Mouse (Mus musculus) fibroblast of lung, adult 2 months (primary cell): Measurements from ENCODE around the gene Edem1.

Experiments used
- DNase-seq: peaks from one replicate; pipeline ENCODE4 v3.0.0-alpha.2; 2011; ENCODE audit warnings: low read depth

Edem1 gene

DNA sequence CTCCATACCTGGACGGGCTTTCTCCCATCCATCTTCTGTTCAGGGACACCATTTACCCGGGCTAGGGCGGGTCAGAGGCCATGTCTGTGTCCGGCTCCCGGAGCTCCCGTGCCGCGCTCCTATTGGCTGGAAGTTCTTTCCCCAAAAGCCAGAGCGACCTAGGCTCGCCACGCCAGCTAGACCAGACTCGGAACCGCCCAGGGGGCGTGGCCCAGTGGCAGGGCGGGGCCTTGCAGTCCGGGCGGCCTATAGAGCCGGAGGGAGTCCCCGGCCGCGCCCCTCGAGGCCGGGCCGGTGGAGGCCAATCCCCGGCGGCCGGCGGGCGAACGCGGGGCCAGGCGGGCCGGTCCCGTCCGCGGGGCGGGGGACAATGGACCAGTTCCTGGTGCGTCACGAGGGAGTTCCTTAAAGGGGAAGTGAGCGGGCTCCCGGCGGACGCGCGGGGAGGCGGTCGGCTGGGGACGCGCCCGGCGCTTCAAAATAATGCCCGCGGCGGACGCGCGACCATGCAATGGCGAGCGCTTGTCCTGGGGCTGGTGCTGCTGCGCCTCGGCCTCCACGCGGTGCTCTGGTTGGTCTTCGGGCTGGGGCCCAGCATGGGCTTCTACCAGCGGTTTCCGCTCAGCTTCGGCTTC, at the start of gene Edem1:
Gene Edem1, plus strand, starts transcription at position 408 of the 635 bp plus-strand sequence.
- peak; percentile 97 for DNase-seq

DNA sequence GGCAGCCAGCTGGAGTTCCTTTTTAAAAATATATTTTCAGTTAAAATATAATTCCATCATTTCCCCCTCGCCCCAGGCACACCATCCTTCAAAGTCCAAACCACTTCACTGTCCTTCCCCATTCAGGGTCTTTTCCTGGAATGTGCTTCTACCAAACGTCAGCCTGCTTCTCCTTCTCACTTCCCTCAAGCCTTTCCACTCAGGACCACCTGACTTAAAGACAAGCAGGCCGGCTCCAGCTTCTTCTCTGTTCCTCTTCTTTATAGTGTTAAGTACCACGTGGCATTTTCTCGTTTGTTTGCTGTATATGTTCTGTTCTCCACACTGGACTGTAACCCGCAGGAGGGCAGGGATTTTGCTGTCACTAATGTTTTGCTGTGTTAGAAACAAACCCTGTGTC, 46.6 kb upstream of the Edem1 start:
- no peak for DNase-seq

DNA sequence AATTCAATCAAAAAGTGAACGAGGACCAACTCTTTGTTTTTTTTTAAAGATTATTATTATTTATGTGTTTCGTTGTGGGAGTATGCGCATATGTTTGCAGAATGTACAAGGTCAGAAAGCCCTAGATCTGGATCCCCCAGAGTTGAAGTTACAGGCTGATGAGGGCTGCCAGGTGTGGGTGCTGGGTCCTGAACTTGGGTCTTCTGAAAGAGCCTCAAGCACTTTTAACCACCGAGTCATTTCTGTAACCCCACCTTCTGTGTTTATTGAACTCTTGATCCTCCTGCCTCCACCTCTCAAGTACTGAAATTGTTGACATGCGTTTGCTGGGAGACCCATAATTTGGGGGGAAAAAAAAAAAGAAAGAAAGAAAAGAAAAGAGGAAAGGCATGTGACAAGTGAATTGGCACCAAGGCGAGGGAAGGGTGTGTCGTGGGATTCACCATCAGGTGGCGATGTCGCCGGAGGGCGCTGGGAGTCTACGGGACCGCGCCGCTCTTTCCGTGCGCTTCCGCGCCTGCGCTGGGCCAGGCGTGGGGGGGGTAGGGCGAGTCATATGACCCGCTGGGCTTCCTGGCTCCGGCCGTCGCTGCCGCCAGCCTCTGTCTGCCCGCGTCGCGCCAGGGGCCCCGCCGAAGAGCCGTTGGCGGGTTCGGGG, 45.8 kb upstream of the Edem1 start, which contains the start of gene Arl8b:
Gene Arl8b, plus strand, starts transcription at position 574 of the 658 bp plus-strand sequence.
- peak; percentile 82 for DNase-seq

DNA sequence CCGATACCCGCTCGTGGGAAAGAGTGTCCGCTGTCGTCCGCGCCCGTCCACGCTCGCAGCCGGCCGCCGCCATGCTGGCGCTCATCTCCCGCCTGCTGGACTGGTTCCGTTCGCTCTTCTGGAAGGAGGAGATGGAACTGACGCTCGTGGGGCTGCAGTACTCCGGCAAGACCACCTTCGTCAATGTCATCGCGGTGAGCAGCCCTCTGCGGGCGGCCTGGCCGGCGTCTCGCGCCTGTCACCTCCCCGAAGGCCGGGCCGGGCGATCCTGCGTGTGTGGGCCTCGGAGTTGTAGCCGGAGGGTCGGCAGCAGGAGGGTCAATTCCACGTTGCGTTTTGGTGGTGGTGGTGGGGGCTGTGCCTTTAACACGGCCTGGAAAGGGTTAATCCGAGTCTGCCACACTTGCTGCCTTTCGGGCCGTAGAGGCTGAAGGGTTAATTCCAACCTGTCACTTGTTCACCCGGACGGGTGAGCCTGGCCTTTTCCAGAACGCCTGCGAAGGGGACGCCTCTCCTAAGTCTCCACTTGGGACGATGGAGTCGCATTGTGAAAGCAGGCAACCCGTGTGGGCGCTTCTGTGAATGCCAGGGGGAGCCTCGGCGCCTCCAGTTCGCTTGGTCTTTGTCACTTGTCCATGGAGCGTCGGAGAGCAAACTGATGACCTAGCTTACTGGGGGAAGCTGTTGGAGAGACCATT, 45.1 kb upstream of the Edem1 start:
- no peak for DNase-seq

DNA sequence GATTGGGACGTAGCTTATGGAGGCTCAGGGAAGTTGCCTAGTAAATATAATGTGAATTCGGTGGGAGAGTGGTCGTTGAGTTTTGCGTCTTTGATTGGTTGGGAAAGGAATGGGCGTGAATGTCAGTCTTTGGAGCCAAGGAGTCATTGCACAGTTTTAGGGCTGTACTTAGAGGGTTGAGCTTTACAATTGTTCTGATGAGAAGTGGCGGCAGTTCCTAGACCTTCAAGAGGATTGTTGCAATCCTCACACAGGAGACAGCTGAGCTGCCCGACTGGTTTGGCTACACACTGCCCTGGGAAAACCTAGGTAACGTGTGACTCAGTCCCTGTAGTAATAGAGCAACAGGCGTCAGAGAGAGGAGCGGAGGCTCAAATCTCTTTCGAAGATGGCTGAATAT, 44.4 kb upstream of the Edem1 start:
- DNase-seq = no peak

DNA sequence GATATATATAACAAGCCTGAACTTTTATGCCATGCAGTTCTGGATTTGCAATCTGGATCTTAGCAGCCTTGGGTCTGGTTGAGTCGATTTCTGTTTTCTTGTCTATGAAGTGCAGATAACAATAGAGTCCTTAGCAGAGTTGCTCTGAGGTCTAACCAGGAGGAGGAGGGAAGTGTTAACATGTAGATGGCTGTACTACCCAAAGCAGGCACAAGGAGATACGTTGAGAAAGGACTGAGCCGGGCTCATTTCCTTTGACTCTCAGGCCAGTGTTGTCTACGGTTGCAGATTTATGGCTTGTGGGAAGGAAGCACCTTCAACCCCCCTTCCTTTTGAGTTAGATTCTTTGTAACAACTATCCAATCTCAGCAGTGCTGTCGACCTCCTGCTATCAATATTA, 43.6 kb upstream of the Edem1 start:
- no peak for DNase-seq

DNA sequence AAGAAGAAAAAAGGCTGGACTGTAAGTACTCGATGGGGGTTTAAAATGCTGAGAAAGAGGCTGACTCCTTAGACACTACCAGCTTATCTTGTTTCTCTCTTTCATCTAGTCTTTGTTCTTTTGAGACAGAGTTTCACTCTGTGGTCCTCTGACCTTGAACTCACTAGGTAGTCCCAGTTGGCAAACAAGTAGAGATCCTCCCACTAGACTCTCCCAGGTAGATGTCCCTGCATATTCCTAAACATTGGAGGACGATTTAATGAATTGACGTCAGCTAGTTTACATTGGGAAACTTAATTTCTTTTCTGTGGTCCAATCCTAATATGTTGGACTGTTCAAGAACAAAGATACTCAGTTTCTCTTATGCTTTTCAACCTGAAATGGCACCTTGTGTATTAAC, 42.9 kb upstream of the Edem1 start:
- DNase-seq = no peak

DNA sequence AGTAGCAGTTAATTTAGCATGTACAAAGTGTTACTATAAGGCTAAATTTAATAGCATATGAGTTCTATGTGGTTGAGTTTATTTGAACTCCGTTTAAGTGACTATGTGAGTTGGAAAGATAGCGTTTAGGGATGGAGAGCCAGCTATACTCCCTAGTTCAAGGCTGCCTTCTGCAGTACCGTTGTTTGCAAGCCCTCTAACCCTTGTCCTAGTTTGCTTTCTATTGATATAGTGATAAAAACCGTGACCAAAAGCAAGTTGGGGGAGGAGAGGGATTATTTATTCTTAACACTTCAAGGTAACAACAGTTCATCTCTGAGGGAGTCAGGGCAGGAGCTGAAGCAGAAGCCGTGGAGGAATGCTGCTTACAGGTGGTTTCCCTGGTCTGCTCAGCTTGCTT, 36.9 kb upstream of the Edem1 start:
- DNase-seq = no peak

DNA sequence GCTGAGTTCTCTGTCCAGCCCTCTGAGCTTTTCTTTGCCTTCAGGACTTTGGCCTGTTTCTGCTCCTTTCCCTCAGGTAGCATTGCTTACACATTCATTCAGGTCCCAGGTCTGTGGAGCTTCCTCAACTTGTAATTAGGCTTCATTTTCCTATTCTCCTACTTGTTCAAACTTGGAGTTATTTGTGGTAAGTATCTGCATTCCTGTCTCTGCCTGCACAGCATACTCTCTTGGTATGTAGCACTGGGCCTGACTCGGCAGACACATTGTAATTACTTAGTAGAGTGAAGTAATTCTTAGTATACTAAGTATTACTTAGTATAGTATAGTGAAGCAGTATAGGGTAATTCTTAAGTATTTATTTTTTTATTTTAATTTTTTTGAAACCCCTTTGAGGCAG, 32.5 kb upstream of the Edem1 start:
- DNase-seq = no peak

DNA sequence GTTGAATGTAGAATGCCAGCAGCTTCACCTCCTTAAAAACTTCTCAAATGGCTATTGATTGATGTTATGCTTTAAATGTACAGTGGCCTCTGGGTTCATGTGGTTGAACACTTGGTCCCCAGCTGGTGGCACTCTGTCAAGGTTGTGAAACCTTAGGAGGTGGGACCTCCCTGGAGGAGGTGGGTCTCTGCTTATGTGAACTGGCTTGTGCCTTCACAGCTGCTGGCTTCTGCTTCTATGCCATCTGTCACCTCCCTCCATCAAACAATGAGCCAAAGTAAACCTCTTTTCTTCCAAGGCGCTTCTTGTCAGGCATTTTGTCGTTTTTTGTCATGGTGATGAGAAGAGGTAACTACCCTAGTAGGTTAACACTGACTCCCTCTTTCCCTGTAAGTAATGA, 31.7 kb upstream of the Edem1 start:
- no peak for DNase-seq

DNA sequence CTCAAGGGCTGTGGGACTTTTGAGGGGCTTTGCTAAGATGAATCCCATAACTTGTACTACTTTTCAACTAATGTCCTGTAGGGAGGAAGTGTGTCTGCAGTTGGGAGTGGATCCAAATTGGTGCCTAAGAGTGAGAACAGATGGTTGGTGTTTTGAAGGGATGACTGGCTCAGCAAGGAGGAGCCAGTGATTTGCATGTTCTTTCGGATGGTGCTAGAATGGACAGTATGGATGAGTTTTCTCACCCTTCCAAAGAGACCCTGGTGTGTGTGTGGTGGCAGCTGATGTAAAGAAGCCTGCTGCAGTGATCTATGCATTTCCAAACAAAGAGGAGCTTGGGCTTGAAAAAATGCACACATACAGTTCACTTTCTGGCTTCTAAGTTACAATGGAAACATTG, 23.2 kb upstream of the Edem1 start:
- DNase-seq = no peak

DNA sequence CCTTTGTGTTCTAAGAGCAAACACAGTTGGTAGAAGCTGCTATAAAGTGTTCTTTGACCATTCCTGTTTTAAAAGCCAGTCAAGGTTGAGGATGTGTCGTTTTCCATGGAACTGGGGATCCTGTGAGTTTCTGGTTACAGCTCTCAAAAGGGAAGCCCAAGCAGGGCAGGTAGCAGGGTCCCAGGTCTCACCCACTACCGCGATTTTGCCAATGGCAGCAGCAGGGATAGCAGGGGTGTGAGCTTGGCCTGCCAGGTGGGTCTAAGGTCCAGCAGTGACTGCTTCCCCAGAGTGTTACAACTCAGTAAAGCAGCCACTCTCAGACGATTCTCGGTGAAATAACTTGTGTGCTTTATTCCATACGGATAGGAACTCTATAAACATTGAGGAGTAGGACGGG, 22.6 kb upstream of the Edem1 start:
- no peak for DNase-seq

DNA sequence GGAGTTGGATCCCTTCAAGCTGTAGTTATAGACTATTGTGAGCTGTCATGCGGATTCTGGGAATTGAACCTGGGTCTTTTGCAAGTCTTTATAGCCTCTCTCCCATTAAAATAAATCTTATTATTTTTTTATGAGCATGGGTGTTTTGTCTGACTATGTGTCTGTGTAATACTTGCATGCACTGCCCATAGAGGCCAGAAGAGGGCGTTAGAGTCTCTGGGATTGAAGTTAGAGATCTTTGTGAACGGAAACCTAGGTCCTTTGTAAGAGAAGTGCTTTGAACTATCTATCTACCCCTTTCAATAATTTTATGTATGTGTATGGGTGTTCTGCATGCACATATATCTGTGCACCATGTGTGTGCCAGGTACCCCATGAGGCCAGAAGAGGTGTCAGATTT, 21.0 kb upstream of the Edem1 start:
- no peak for DNase-seq

DNA sequence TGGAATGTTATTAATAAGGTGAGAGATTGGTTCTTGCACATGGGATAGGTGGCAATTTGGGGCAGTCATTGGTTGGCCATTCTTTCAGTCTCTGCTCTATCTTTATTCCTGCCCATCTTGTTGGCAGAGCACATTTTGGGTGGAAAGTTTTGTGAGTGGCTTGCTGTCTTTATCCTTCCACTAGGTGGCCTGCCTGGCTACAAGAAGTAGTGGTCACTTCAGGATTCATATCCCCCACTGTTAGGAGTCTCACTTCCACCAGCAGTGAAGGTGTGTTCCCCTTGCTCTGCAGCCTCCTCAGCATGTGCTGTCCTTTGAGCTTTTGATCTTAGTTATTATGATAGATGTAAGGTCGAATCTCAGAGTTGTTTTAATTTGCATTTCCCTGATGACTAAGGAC, 19.7 kb upstream of the Edem1 start:
- no peak for DNase-seq

DNA sequence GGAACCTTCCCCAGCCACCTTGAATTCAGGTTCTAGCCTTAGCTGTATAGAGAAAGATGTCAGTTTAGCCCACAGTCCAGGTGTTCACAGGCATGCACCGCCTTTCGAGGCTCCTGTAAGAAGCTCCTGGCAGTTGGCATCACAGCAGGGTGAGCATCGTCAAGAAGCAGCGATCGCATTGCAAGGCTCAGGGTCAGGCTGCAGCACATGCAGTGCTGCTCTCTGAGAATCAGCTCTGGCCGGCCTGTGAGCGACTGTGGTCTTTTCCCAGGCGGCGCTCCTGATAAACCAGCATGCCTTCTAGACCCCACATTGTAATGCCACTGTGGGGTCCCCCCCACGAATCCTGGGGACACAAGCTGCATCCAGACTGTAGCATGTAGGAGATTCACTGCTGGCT, 18.2 kb upstream of the Edem1 start:
- no peak for DNase-seq

DNA sequence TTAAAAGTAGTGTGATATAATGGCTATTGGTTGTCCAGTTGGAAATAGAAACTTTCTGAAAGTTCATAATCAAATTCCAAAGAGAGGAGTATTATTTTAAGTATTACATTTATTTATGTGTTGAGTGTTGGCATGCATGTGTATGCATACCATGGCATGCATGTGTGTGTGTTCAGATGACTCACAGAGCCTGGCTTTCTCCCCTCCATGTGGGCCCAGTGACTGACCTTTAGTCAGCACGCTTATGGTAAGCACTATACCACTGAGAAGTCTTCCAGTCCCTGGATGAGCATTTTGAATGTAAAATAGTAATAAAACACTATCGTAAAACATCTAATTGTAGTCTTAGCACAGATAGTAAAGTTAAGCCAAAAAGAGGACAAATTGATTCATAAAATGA, 16.3 kb upstream of the Edem1 start:
- DNase-seq = no peak

DNA sequence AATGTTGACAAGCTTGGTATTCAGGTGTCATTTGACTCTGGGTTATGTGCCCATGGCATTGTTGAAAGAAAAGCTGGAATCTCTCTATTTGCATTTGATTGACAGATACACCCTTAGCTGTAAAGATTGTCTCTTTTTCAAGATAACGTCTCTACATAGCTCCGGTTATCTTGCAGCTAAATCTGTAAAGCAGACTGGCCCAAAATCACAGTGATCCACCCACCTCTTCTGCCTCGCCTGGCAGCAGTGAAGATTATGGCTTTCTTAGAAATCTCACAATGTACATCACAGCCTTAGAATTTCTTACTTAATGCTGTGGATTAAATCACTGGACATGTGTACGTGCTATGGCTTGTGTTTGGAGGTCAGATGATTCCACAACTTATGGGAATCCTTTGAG, 10.9 kb upstream of the Edem1 start:
- DNase-seq = no peak

DNA sequence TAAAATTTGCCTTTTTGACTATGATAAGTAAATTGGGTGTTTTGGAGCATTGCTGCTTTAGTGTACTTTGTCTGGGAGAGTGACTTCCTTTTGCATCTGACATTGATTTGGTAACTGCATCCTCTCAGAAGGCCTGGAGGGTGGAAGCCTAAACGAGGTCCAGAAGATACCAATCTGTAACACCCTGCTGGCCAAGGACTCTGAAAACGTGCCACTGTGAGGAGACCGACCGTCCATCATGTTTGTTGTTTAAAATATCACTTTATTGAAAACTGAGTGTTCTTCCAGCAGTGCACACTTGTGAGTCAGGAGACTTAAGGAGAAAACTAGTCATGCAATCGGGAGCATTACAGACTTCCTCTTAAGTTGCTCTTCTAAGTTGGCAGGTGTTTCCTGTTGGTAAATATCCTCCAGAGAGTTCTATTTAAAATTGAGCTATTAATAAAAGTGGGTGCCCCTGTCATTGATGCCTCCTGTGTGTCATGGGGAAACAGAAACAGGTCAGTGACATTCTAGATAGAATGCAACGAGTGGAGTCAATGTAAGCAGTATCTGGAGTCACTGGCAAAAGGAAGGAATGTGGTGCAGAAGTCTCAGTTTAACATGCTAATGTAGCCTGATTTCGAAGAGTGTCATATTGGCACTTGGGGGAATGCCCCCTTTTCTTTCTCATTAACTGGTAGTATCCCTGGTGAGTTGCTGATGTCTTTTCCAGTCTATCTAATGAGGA, 3.5 kb upstream of the Edem1 start:
- DNase-seq = no peak

DNA sequence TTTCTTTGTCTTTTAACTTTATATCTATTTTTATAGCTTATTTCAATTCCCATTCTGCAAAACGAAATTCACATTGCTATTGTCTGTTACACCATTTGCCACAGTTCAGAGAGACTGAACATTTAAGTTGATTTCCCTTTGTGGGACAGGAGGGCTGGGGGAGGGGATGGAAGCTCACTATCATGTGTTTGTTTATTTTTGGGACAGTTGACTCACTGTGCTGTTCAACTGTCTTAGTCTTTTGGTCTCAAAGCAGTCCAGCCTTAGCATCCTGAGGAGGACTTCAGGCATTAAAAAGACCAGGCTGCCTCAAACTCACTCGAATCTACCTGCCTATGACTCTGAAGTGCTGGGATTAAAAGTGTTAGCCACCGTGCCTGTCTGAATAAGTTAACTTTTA, 2.4 kb upstream of the Edem1 start:
- no peak for DNase-seq

DNA sequence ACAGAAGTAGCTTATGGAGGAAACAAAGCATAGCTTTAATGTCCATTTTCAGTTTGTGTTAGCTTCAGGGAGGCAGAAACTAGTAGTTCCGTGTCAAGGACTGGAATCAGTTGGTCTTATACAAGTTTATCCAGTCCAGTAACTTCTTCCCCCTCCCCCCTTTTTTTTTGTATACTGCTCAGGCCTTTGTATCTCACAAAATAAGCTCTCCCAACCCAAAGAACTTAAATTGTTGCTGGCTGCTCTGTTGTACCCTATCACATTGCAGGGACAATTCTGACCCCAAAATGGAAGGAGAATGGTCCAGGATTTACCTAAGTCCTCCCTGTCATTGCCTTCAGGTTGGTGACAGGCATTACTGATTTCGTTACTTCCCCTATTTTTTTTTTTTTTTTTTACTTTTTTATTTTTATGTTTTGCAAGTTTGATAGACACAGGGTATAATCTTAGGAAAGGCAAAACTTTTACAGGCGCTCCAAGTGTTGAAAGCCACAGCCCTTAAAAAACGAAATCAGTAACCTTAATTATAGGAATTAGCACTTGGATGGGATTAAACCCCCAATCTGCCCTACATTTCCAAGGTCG, 1.0 kb upstream of the Edem1 start:
- no peak for DNase-seq

DNA sequence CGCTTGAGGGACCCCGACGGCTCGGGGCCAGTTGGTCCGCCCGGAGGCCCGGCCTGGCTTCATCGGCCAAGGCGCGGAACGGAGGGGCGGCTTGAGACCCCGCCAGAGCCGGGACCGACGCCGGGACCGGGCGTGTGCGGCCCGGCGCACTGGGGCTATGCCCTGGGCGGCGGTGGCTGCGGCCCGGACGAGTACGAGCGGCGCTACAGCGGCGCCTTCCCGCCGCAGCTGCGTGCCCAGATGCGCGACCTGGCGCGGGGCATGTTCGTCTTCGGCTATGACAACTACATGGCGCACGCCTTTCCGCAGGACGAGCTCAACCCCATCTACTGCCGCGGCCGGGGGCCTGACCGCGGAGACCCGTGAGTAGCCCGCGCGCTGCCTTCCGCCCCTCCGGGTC, 431 bp downstream of the Edem1 start:
- DNase-seq = no peak
